Mouse (Mus musculus) hindbrain, postnatal 0 days (tissue): ENCODE results near the gene Cpped1. TPM values are rescaled to one million over a fixed set of nuclear protein-coding genes. Genes with fewer than 3 reads are reported as not detected.

Experiments used
- ATAC-seq: fragments of 200-750 bp; cut with Nextera tagmentation; 2 replicates; pipeline ENCODE4 v1.8.0; 2017; ENCODE audit warnings: mild to moderate bottlenecking, moderate TSS enrichment, moderate library complexity
- DNase-seq: peaks from one replicate; pipeline ENCODE4 v3.0.0-alpha.2; 2015; ENCODE audit warnings: low spot score
- H3K27ac ChIP-seq: fragments of 300-500 bp; sonication (generic); 2 replicates; pipeline ENCODE4 v1.5.1; 2014; ENCODE audit warnings: mild to moderate bottlenecking
- H3K27me3 ChIP-seq: fragments of 300-500 bp; sonication (generic); 2 replicates; pipeline ENCODE4 v1.6.1; 2014; ENCODE audit warnings: low read length, mixed read lengths; ENCODE audit not compliant: insufficient read depth
- H3K36me3 ChIP-seq: fragments of 300-500 bp; sonication (generic); 2 replicates; pipeline ENCODE4 v1.6.1; 2014; ENCODE audit warnings: low read length, mixed read lengths; ENCODE audit not compliant: insufficient read depth
- H3K4me1 ChIP-seq: fragments of 300-500 bp; sonication (generic); 2 replicates; pipeline ENCODE4 v1.6.1; 2014; ENCODE audit warnings: antibody characterized with exemption, low read length, mixed read lengths; ENCODE audit not compliant: insufficient read depth
- H3K4me2 ChIP-seq: fragments of 300-500 bp; sonication (generic); 2 replicates; pipeline ENCODE4 v1.6.1; 2014; ENCODE audit warnings: low read depth, mild to moderate bottlenecking, low read length, moderate library complexity, mixed read lengths
- H3K4me3 ChIP-seq: fragments of 300-500 bp; sonication (generic); 2 replicates; pipeline ENCODE4 v1.5.1; 2014; ENCODE audit warnings: low read length
- H3K9ac ChIP-seq: fragments of 300-500 bp; sonication (generic); replicated peaks from 2 replicates; pipeline ENCODE4 v1.6.1; 2014; ENCODE audit warnings: mild to moderate bottlenecking, low read length, moderate library complexity, mixed read lengths
- H3K9me3 ChIP-seq: fragments of 300-500 bp; sonication (generic); 2 replicates; pipeline ENCODE4 v1.6.1; 2016; ENCODE audit warnings: low read length, mixed read lengths
- CTCF ChIP-seq: IDR thresholded peaks from 2 replicates; pipeline ENCODE4 v1.5.1; 2016; ENCODE audit warnings: antibody characterized with exemption, control low read depth, low read depth
- WGBS: fragments of 180-500 bp; shearing (Covaris S2); extraction: QIAGEN DNeasy Blood & Tissue Kit; methylation state at CpG from one replicate; pipeline ENCODE4 v1.1.7; 2014; 5-methylcytosine and 5-hydroxymethylcytosine counted together
- polyA plus RNA-seq: library from polyadenylated mRNA; unstranded; fragments of >200 nt; fragmentation: Nextera tagmentation; extraction: Ambion mirVana; gene quantifications from 2 replicates; pipeline ENCODE4 v1.2.1, GENCODE M21; 2015
- total RNA-seq: library from RNA; depleted of rRNA; stranded (reverse); fragments of >200 nt; gene quantifications from 2 replicates; pipeline ENCODE4 v1.2.3, GENCODE M21; 2014

Cpped1 gene
- total and polyA plus RNA-seq, 2 experiments from 2014 or later = 18.6 to 25.6 TPM

DNA sequence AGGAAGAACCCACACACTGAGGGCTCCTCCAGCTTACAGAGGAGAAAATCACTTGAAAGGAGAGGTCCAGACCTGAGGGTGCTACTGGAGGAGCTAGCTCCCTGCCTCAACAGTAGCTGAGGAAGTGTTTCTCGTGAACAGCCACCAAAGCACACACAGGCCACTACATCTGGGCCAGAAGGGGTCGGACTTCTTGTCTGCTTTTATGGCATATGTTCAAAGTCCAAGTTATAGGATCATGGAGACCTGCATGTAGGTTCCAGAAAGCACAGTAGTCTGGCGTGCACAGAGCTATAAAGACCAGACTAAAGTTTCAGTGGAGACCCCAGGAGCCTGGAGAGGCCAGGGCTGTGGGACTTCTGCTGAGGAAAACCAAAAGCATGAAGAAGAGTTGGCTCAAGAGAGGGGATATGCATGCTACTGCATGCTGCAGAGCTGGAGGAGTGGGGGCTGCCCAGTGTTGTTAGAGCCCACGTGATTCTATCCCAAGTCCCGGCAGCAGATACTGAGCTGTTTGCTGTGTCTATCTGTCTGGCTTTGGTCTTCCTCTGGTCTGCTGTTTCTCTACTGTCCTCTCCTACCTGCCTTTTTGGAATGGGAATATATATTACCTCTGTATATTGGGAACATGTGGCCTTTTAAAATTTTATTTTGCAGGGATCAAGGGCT, 60.1 kb downstream of the Cpped1 start:
- no peaks in the 10 kb centered on the region for H3K27me3 ChIP-seq
- H3K9ac ChIP-seq = no peak overlapping the region
- no peak overlapping the region for H3K4me2 ChIP-seq
- no peaks in the 10 kb centered on the region for H3K9me3 ChIP-seq
- H3K27ac ChIP-seq = no peak overlapping the region
- WGBS = 79% methylated on average over 5 of the region's 5 CpGs
- H3K4me3 ChIP-seq = no peak overlapping the region
- H3K36me3 ChIP-seq = no peaks in the 10 kb centered on the region
- DNase-seq (no peak), ATAC-seq (no peak)
- H3K4me1 ChIP-seq = peaks cover 8% of the 10 kb centered on the region; the same call in 1 of the 2 replicates
- no peak for TF ChIP-seq CTCF

- TF ChIP-seq CTCF = no peak
- Histone ChIP-seq H3K4me3 (no peak overlapping the region), H3K27ac (no peak overlapping the region), H3K4me2 (no peak overlapping the region), H3K9me3 (no peaks in the 10 kb centered on the region), H3K36me3 (no peaks in the 10 kb centered on the region), H3K27me3 (no peaks in the 10 kb centered on the region), H3K9ac (no peak overlapping the region), H3K4me1 (no peaks in the 10 kb centered on the region)
- WGBS = 77% methylated on average over 5 of the region's 5 CpGs
- no peak for DNase-seq
- no peak for ATAC-seq
These were observed 63.9 kb downstream of the Cpped1 start for GRCm38 (mm10) chr16:11845309-11845708.

- no peak for TF ChIP-seq CTCF
- H3K9ac ChIP-seq = no peak overlapping the region
- 93% methylated on average over 2 of the region's 2 CpGs for WGBS
- no peak for ATAC-seq
- H3K9me3 ChIP-seq = no peaks in the 10 kb centered on the region
- H3K27ac ChIP-seq = no peak overlapping the region
- H3K36me3 ChIP-seq = no peaks in the 10 kb centered on the region
- H3K27me3 ChIP-seq = no peaks in the 10 kb centered on the region
- H3K4me1 ChIP-seq = no peaks in the 10 kb centered on the region
- H3K4me2 ChIP-seq = no peak overlapping the region
- DNase-seq = no peak
- no peak overlapping the region for H3K4me3 ChIP-seq
These were observed 65.8 kb downstream of the Cpped1 start for GRCm38 (mm10) chr16:11843441-11843840.

DNA sequence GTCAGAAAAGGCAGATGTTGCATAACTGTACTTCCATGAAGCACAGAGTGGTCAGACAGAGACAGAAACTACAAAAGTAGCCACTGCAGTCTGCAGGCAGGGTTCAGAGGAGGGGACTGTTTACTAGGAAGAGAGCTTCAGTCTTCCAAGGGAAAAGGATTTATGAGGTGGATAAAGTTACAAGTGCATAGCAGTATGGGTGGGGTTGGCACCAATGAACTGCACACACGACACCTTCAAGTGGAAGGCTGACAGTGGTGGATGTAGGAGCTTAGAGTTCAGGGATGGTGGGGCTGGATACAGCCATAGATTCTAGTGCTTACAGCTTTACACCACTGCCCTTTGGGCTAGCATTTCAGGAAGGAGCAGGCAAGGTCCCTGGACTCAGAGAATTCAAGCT, 75.8 kb downstream of the Cpped1 start:
- Histone ChIP-seq H3K9me3 (no peaks in the 10 kb centered on the region), H3K4me3 (no peak overlapping the region), H3K4me2 (no peak overlapping the region), H3K9ac (no peak overlapping the region), H3K27me3 (no peaks in the 10 kb centered on the region), H3K36me3 (no peaks in the 10 kb centered on the region), H3K27ac (no peak overlapping the region), H3K4me1 (no peaks in the 10 kb centered on the region)
- 88% methylated on average over 1 of the region's 1 CpGs for WGBS
- ATAC-seq (no peak), DNase-seq (no peak)
- TF ChIP-seq CTCF = no peak

DNA sequence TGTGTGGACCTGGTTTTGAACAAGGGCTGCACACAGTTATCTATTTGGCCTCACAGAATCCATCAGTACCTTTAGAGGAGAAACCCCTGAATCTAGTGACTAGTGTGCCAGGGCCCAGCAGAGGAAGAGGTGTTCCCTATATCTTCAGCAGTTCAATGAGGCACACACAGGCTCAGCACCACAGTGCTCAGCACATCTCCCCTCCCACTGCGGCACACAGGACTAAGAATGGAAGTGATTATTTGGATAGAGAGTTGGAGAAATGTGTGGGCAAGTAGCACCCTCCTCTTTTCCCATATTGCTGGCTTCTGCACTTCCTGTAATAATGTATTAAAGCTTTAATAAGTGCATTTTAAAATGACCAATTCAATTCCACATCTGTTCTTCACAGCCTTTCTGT, 80.4 kb downstream of the Cpped1 start:
- no peak overlapping the region for H3K27ac ChIP-seq
- H3K27me3 ChIP-seq = no peaks in the 10 kb centered on the region
- H3K4me3 ChIP-seq = no peak overlapping the region
- H3K4me1 ChIP-seq = no peaks in the 10 kb centered on the region
- WGBS = 91% methylated on average over 1 of the region's 1 CpGs
- TF ChIP-seq CTCF = no peak
- no peaks in the 10 kb centered on the region for H3K9me3 ChIP-seq
- no peak overlapping the region for H3K4me2 ChIP-seq
- H3K36me3 ChIP-seq = no peaks in the 10 kb centered on the region
- DNase-seq (no peak), ATAC-seq (no peak)
- no peak overlapping the region for H3K9ac ChIP-seq

DNA sequence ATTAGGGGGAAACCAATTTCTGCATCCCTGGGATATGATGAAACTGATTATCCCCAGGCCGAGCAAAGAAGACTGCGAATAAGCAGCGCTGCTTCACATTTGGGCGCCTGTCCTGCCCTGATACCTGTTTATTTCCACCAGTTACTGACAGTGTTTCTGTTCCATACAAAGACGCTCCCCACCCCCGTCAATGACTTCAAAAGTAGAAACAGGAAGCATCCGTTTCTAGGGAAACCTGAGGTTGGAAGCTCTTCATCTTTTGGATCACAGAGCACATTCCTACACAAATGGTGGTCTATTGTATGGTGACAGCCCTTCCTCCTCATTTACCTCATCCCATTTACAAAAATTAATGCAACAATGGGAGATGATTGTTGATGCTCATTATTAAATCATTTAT, 84.4 kb downstream of the Cpped1 start:
- Histone ChIP-seq H3K9me3 (no peaks in the 10 kb centered on the region), H3K4me3 (no peak overlapping the region), H3K27ac (peak overlapping the region; percentile 58), H3K9ac (no peak overlapping the region), H3K27me3 (no peaks in the 10 kb centered on the region), H3K4me2 (0 out of 2 replicates have a peak overlapping the region, but pooled peaks have one; percentile 21), H3K4me1 (no peaks in the 10 kb centered on the region), H3K36me3 (no peaks in the 10 kb centered on the region)
- 43% methylated on average over 7 of the region's 7 CpGs for WGBS
- no peak for TF ChIP-seq CTCF
- DNase-seq = peak; percentile 53
- 0 out of 2 replicates have a peak, but pooled peaks have one; percentile 37 for ATAC-seq

- Histone ChIP-seq H3K27ac (peak overlapping the region; percentile 58), H3K4me3 (no peak overlapping the region), H3K36me3 (no peaks in the 10 kb centered on the region), H3K4me1 (no peaks in the 10 kb centered on the region), H3K4me2 (0 out of 2 replicates have a peak overlapping the region, but pooled peaks have one; percentile 21), H3K9me3 (no peaks in the 10 kb centered on the region), H3K27me3 (no peaks in the 10 kb centered on the region), H3K9ac (no peak overlapping the region)
- WGBS = 60% methylated on average over 8 of the region's 8 CpGs
- ATAC-seq (no peak), DNase-seq (peak; percentile 14)
- TF ChIP-seq CTCF = no peak
These were observed 84.9 kb downstream of the Cpped1 start for GRCm38 (mm10) chr16:11824385-11824784.
